Mouse (Mus musculus): ENCODE measurements around the gene Ube2g2. TPM values are rescaled to one million over a fixed set of nuclear protein-coding genes. Genes with fewer than 3 reads are reported as not detected.

The Ube2g2 gene
- polyA plus RNA-seq, 1 experiment from 2014 or later: 53.0 TPM

- no peak overlapping the region for H3K4me3 ChIP-seq (ENCODE audit: control insufficient read depth in 1 of 2, insufficient read depth in 1 of 2, low read depth in 1 of 2, low read length in 2 of 2)
- no peaks in the 10 kb centered on the region for H3K9me3 ChIP-seq (ENCODE audit: control insufficient read depth, low read length)
- WGBS: 33% methylated on average over 2 of the region's 2 CpGs
- no peak for ATAC-seq (ENCODE audit: insufficient number of reproducible peaks, insufficient read depth, low FRiP score, low read depth)
- no peak overlapping the region for H3K9ac ChIP-seq (ENCODE audit: low read length)
- no peak overlapping the region for H3K27ac ChIP-seq (replicated peaks in 1 of 2; ENCODE audit: control insufficient read depth in 1 of 2, insufficient read depth in 1 of 2, low read depth in 2 of 2, low read length in 2 of 2)
- H3K27me3 ChIP-seq (ENCODE audit: control insufficient read depth, insufficient read depth, low read length): no peaks in the 10 kb centered on the region
- peaks cover 14 to 29% of the 10 kb centered on the region in 2 experiments for H3K4me1 ChIP-seq (ENCODE audit: control insufficient read depth in 2 of 2, insufficient read depth in 2 of 2, low read length in 2 of 2)
- peaks cover 25% of the 10 kb centered on the region for H3K36me3 ChIP-seq (ENCODE audit: control insufficient read depth, insufficient read depth, low read length)
- H3K4me2 ChIP-seq (ENCODE audit: low read length): no peak overlapping the region
These were observed 5.4 kb downstream of the Ube2g2 start for GRCm38 (mm10) chr10:77627497-77627896.

GRCm38 (mm10) chr10:77629163-77629562 is 7.1 kb downstream of the Ube2g2 start:
- no peak for ATAC-seq (ENCODE audit: insufficient number of reproducible peaks, insufficient read depth, low FRiP score, low read depth)
- no peak overlapping the region for H3K4me2 ChIP-seq (ENCODE audit: low read length)
- no peaks in the 10 kb centered on the region for H3K27me3 ChIP-seq (ENCODE audit: control insufficient read depth, insufficient read depth, low read length)

GRCm38 (mm10) chr10:77629970-77630369 is 7.9 kb downstream of the Ube2g2 start:
- no peak overlapping the region for H3K4me3 ChIP-seq (ENCODE audit: control insufficient read depth in 1 of 2, insufficient read depth in 1 of 2, low read depth in 1 of 2, low read length in 2 of 2)
- H3K4me1 ChIP-seq (ENCODE audit: control insufficient read depth in 2 of 2, insufficient read depth in 2 of 2, low read length in 2 of 2): peaks cover 16 to 28% of the 10 kb centered on the region in 2 experiments
- H3K27ac ChIP-seq (replicated peaks in 1 of 2; ENCODE audit: control insufficient read depth in 1 of 2, insufficient read depth in 1 of 2, low read depth in 2 of 2, low read length in 2 of 2): no peak overlapping the region
- no peak overlapping the region for H3K9ac ChIP-seq (ENCODE audit: low read length)
- peaks cover 35% of the 10 kb centered on the region for H3K36me3 ChIP-seq (ENCODE audit: control insufficient read depth, insufficient read depth, low read length)
- H3K9me3 ChIP-seq (ENCODE audit: control insufficient read depth, low read length): no peaks in the 10 kb centered on the region
- no peak for ATAC-seq (ENCODE audit: insufficient number of reproducible peaks, insufficient read depth, low FRiP score, low read depth)
- no peaks in the 10 kb centered on the region for H3K27me3 ChIP-seq (ENCODE audit: control insufficient read depth, insufficient read depth, low read length)
- WGBS: 100% methylated on average over 1 of the region's 1 CpGs
- no peak overlapping the region for H3K4me2 ChIP-seq (ENCODE audit: low read length)

More at GRCm38 (mm10) chr10:77629163-77629562, 7.1 kb downstream of the Ube2g2 start:
- H3K4me1 ChIP-seq (ENCODE audit: control insufficient read depth in 2 of 2, insufficient read depth in 2 of 2, low read length in 2 of 2): peaks cover 16 to 29% of the 10 kb centered on the region in 2 experiments
- H3K9me3 ChIP-seq (ENCODE audit: control insufficient read depth, low read length): no peaks in the 10 kb centered on the region
- no peak overlapping the region for H3K9ac ChIP-seq (ENCODE audit: low read length)
- WGBS: 75% methylated on average over 3 of the region's 3 CpGs
- H3K27ac ChIP-seq (replicated peaks in 1 of 2; ENCODE audit: control insufficient read depth in 1 of 2, insufficient read depth in 1 of 2, low read depth in 2 of 2, low read length in 2 of 2): no peak overlapping the region
- H3K36me3 ChIP-seq (ENCODE audit: control insufficient read depth, insufficient read depth, low read length): peaks cover 36% of the 10 kb centered on the region
- H3K4me3 ChIP-seq (ENCODE audit: control insufficient read depth in 1 of 2, insufficient read depth in 1 of 2, low read depth in 1 of 2, low read length in 2 of 2): no peak overlapping the region

GRCm38 (mm10) chr10:77634016-77634415 is 11.9 kb downstream of the Ube2g2 start:
- Histone ChIP-seq H3K9ac (ENCODE audit: low read length) (peak overlapping the region; percentile 34; the same call in 1 of the 2 replicates), H3K27ac (replicated peaks in 1 of 2; ENCODE audit: control insufficient read depth in 1 of 2, insufficient read depth in 1 of 2, low read depth in 2 of 2, low read length in 2 of 2) (peak overlapping the region; percentile 24 to 70; a peak in 3 of 4 replicates), H3K9me3 (ENCODE audit: control insufficient read depth, low read length) (no peaks in the 10 kb centered on the region), H3K36me3 (ENCODE audit: control insufficient read depth, insufficient read depth, low read length) (peaks cover 53% of the 10 kb centered on the region), H3K4me3 (ENCODE audit: control insufficient read depth in 1 of 2, insufficient read depth in 1 of 2, low read depth in 1 of 2, low read length in 2 of 2) (no peak overlapping the region), H3K4me2 (ENCODE audit: low read length) (no peak overlapping the region), H3K4me1 (ENCODE audit: control insufficient read depth in 2 of 2, insufficient read depth in 2 of 2, low read length in 2 of 2) (peaks cover 26 to 41% of the 10 kb centered on the region in 2 experiments), H3K27me3 (ENCODE audit: control insufficient read depth, insufficient read depth, low read length) (no peaks in the 10 kb centered on the region)
- 68% methylated on average over 6 of the region's 6 CpGs for WGBS
- no peak for ATAC-seq (ENCODE audit: insufficient number of reproducible peaks, insufficient read depth, low FRiP score, low read depth)

GRCm38 (mm10) chr10:77634452-77635231 is 12.6 kb downstream of the Ube2g2 start:
- peak; percentile 84 for ATAC-seq (ENCODE audit: insufficient number of reproducible peaks, insufficient read depth, low FRiP score, low read depth)
- Histone ChIP-seq H3K9me3 (ENCODE audit: control insufficient read depth, low read length) (no peaks in the 10 kb centered on the region), H3K4me3 (ENCODE audit: control insufficient read depth in 1 of 2, insufficient read depth in 1 of 2, low read depth in 1 of 2, low read length in 2 of 2) (no peak overlapping the region), H3K27ac (replicated peaks in 1 of 2; ENCODE audit: control insufficient read depth in 1 of 2, insufficient read depth in 1 of 2, low read depth in 2 of 2, low read length in 2 of 2) (peak overlapping the region; percentile 70 to 78), H3K9ac (ENCODE audit: low read length) (peak overlapping the region; percentile 36; the same call in 1 of the 2 replicates), H3K4me2 (ENCODE audit: low read length) (0 out of 2 replicates have a peak overlapping the region, but pooled peaks have one; percentile 10), H3K36me3 (ENCODE audit: control insufficient read depth, insufficient read depth, low read length) (peaks cover 53% of the 10 kb centered on the region), H3K4me1 (ENCODE audit: control insufficient read depth in 2 of 2, insufficient read depth in 2 of 2, low read length in 2 of 2) (peaks cover 28 to 43% of the 10 kb centered on the region in 2 experiments), H3K27me3 (ENCODE audit: control insufficient read depth, insufficient read depth, low read length) (no peaks in the 10 kb centered on the region)
- WGBS: 29% methylated on average over 13 of the region's 13 CpGs

DNA sequence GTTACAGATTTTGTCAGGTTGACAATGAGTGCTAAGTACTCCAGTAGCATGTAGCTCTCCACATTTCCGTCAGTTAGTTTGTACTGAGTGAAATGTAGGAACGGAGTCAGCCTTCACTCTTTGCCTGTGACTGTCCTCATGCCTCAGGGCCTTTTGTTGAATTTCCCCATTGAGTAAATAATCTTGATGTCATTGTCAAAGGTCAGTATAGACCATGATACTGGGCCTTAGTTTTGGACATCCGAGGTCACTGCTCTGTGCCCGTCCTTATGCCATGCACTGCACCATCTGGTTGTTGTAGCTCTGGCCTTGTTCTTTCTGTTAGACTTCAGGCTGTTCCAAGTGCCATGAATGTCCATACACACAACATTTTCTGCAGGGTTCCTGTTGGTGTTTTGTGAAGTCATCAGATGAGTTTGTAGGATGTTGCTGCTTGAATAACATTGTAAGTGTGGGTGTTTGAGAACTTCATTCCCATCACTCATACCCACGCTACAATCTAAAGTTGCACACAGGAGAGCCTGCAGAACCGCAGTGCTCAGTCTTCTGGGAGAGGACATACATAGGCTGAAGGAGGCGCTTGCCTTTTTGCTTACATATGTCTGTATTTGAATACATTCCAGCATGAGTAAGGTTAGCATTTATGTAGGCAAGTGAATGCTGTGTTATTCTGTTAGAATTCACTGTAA is 14.3 kb downstream of the Ube2g2 start:
- Histone ChIP-seq H3K9me3 (ENCODE audit: control insufficient read depth, low read length) (no peaks in the 10 kb centered on the region), H3K9ac (ENCODE audit: low read length) (no peak overlapping the region), H3K4me2 (ENCODE audit: low read length) (no peak overlapping the region), H3K27me3 (ENCODE audit: control insufficient read depth, insufficient read depth, low read length) (no peaks in the 10 kb centered on the region), H3K36me3 (ENCODE audit: control insufficient read depth, insufficient read depth, low read length) (peaks cover 61% of the 10 kb centered on the region), H3K27ac (replicated peaks in 1 of 2; ENCODE audit: control insufficient read depth in 1 of 2, insufficient read depth in 1 of 2, low read depth in 2 of 2, low read length in 2 of 2) (no peak overlapping the region), H3K4me3 (ENCODE audit: control insufficient read depth in 1 of 2, insufficient read depth in 1 of 2, low read depth in 1 of 2, low read length in 2 of 2) (no peak overlapping the region), H3K4me1 (ENCODE audit: control insufficient read depth in 2 of 2, insufficient read depth in 2 of 2, low read length in 2 of 2) (peaks cover 29 to 43% of the 10 kb centered on the region in 2 experiments)
- WGBS: 86% methylated on average over 7 of the region's 7 CpGs
- ATAC-seq (ENCODE audit: insufficient number of reproducible peaks, insufficient read depth, low FRiP score, low read depth): no peak

DNA sequence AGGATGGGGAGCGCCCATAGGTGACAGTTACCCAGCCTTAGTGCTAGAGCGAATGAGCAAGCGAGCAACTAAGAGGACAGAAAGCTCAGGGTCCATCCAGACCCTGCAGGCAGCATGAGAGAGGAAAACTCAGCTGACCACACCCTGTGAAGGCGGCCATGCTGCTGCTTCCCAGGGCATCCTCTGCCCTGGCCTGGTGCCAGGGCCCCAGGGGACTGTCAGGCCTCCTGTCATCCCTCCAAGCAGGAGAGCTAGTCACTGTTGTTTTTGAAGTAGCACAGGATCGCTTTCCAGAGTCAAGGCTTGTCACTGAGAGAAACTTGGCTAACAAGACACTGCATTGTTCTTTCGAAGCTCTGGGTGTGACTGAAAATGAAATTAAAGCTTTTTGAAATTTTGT is 16.9 kb downstream of the Ube2g2 start:
- Histone ChIP-seq H3K4me1 (ENCODE audit: control insufficient read depth in 2 of 2, insufficient read depth in 2 of 2, low read length in 2 of 2) (peaks cover 22 to 33% of the 10 kb centered on the region in 2 experiments), H3K36me3 (ENCODE audit: control insufficient read depth, insufficient read depth, low read length) (peaks cover 63% of the 10 kb centered on the region), H3K4me2 (ENCODE audit: low read length) (no peak overlapping the region), H3K9ac (ENCODE audit: low read length) (no peak overlapping the region), H3K27me3 (ENCODE audit: control insufficient read depth, insufficient read depth, low read length) (no peaks in the 10 kb centered on the region), H3K4me3 (ENCODE audit: control insufficient read depth in 1 of 2, insufficient read depth in 1 of 2, low read depth in 1 of 2, low read length in 2 of 2) (no peak overlapping the region), H3K9me3 (ENCODE audit: control insufficient read depth, low read length) (no peaks in the 10 kb centered on the region), H3K27ac (replicated peaks in 1 of 2; ENCODE audit: control insufficient read depth in 1 of 2, insufficient read depth in 1 of 2, low read depth in 2 of 2, low read length in 2 of 2) (no peak overlapping the region; a peak in 1 of 4 replicates)
- no peak; the same call in 1 of the 2 replicates for ATAC-seq (ENCODE audit: insufficient number of reproducible peaks, insufficient read depth, low FRiP score, low read depth)
- 55% methylated on average over 6 of the region's 6 CpGs for WGBS
